Mouse (Mus musculus): Measurements from ENCODE around the gene Cryz. TPM values are rescaled to one million over a fixed set of nuclear protein-coding genes. Genes with fewer than 3 reads are reported as not detected.
"Not testable (repeated sequence)": the region's sequence is repeated elsewhere in the genome, so short reads cannot be mapped to it uniquely, and the experiment has no call there.

Cryz gene
- polyA plus RNA-seq, 1 experiment from 2014 or later: 16.6 TPM

DNA sequence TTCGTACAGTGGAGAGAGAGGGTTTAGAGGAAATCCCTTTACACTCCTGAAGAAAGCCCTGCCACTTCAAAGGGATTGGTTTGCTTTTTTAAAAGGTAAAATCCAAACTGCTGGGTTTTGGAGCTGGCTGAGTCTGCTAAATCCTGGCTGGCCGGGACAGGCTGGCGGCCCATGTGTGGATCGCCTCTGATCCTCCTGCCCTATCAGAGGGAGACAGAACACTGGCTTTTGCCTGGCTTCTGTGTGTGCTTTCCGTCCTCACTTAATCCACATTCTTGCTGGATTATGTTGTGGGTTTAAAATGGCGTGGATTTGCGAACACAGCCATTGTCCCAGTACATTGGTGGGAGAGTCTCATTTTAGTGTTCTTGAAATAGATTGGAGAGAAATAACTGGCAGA lies 18.8 kb downstream of the Cryz start:
- Histone ChIP-seq H3K27ac (no peak overlapping the region), H3K4me2 (replicated peaks) (no peak overlapping the region), H3K4me3 (no peak overlapping the region), H3K9me3 (replicated peaks) (no peaks in the 10 kb centered on the region), H3K27me3 (no peaks in the 10 kb centered on the region), H3K4me1 (no peaks in the 10 kb centered on the region), H3K9ac (no peak overlapping the region), H3K36me3 (peaks cover 7% of the 10 kb centered on the region; the same call in 1 of the 2 replicates)
- ATAC-seq (ENCODE audit: low FRiP score): no peak
- WGBS: 93% methylated on average over 7 of the region's 7 CpGs

DNA sequence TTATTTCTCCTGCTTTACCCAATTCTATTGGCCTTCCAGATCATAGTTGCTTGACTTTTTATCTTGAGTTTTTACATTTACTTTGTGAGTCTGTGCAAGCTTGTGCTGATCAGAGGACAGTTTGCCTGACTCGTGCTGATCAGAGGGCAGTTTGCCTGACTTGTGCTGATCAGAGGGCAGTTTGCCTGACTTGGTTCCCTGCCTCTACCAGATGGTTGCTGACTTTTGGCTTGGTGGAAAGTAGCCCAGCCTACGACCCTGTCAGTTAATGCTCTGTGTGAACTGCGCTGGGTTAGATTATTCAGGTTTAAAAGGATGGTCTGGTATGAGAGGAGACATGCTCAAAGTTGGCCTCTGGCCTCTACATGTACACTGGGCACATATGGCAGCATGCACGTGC lies 19.6 kb downstream of the Cryz start:
- no peaks in the 10 kb centered on the region for H3K4me1 ChIP-seq
- ATAC-seq (ENCODE audit: low FRiP score): no peak
- no peak overlapping the region for H3K4me2 ChIP-seq (replicated peaks)
- no peak overlapping the region for H3K9ac ChIP-seq
- no peak overlapping the region for H3K27ac ChIP-seq
- WGBS: 89% methylated on average over 4 of the region's 4 CpGs
- H3K9me3 ChIP-seq (replicated peaks): no peaks in the 10 kb centered on the region
- H3K27me3 ChIP-seq: no peaks in the 10 kb centered on the region
- H3K4me3 ChIP-seq: no peak overlapping the region
- peaks cover 7% of the 10 kb centered on the region; the same call in 1 of the 2 replicates for H3K36me3 ChIP-seq

DNA sequence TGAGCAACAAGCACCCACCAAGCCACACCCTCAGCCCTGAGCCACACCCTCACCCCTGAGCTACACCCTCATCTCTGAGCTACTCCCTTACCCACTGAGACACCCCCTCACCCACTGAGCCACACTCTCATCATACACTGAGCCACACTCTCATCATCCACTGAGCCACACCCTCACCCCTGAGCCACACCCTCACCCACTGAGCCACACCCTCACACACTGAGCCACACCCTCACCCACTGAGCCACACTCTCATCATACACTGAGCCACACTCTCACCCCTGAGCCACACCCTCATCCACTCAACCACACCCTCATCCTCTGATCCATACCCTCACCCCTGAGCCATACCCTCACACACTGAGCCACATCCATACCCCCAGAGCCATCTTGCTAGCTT lies 31.8 kb downstream of the Cryz start:
- ATAC-seq (ENCODE audit: low FRiP score): 0 out of 2 replicates have a peak, but pooled peaks have one; percentile 50
- H3K9me3 ChIP-seq (replicated peaks): no peaks in the 10 kb centered on the region
- no peak overlapping the region for H3K9ac ChIP-seq
- H3K36me3 ChIP-seq: no peaks in the 10 kb centered on the region
- H3K4me1 ChIP-seq: no peaks in the 10 kb centered on the region
- H3K27ac ChIP-seq: no peak overlapping the region
- no peaks in the 10 kb centered on the region for H3K27me3 ChIP-seq
- no peak overlapping the region for H3K4me3 ChIP-seq
- no peak overlapping the region for H3K4me2 ChIP-seq (replicated peaks)

DNA sequence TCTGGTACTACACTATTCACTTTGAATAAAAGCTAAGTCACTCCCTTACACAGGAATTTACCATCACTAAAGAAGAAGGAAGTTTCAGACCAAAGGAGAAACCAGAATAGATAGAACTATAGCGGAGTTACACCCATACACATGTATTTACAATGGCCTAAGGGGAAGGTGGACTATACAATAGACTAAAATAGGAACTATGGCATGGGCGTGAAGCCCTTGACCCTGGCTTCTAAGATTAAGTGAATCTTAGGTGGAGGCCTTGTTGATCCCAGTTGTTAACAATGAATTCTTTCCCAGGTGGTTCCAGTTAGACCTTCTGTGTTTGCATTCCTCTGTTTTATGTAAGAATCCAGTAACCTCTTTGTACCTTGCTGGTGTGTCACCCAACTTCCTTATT lies 34.8 kb downstream of the Cryz start:
- H3K27ac ChIP-seq; H3K4me3 ChIP-seq; H3K4me1 ChIP-seq; H3K27me3 ChIP-seq; H3K9ac ChIP-seq; H3K9me3 ChIP-seq (replicated peaks); H3K36me3 ChIP-seq; ATAC-seq (ENCODE audit: low FRiP score); H3K4me2 ChIP-seq (replicated peaks): not testable (repeated sequence)
- 88% methylated on average over 2 of the region's 2 CpGs for WGBS

DNA sequence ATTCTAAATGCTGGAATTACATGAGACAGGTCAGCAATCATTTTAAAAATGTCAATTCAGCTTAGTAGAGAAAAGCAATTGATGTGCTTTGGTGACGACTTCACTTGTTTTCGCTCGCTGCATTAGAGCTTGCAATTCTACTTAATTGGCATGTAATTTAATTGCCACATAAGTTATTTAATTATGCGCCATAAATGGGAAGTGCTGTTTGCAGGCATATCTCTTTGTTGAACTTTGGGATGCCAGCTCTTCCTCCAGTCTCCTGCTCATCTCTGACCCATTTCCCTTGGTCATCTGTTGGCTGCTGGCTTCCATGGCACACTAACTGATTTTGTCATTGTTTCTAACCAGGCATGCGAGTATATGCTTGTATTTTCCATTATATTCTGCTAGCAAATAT lies 36.6 kb downstream of the Cryz start:
- H3K27ac ChIP-seq: no peak overlapping the region
- ATAC-seq (ENCODE audit: low FRiP score): no peak
- H3K4me1 ChIP-seq: no peaks in the 10 kb centered on the region
- H3K4me2 ChIP-seq (replicated peaks): no peak overlapping the region
- WGBS: 80% methylated on average over 5 of the region's 5 CpGs
- no peaks in the 10 kb centered on the region for H3K9me3 ChIP-seq (replicated peaks)
- H3K27me3 ChIP-seq: no peaks in the 10 kb centered on the region
- H3K36me3 ChIP-seq: no peaks in the 10 kb centered on the region
- H3K9ac ChIP-seq: no peak overlapping the region
- no peak overlapping the region for H3K4me3 ChIP-seq

DNA sequence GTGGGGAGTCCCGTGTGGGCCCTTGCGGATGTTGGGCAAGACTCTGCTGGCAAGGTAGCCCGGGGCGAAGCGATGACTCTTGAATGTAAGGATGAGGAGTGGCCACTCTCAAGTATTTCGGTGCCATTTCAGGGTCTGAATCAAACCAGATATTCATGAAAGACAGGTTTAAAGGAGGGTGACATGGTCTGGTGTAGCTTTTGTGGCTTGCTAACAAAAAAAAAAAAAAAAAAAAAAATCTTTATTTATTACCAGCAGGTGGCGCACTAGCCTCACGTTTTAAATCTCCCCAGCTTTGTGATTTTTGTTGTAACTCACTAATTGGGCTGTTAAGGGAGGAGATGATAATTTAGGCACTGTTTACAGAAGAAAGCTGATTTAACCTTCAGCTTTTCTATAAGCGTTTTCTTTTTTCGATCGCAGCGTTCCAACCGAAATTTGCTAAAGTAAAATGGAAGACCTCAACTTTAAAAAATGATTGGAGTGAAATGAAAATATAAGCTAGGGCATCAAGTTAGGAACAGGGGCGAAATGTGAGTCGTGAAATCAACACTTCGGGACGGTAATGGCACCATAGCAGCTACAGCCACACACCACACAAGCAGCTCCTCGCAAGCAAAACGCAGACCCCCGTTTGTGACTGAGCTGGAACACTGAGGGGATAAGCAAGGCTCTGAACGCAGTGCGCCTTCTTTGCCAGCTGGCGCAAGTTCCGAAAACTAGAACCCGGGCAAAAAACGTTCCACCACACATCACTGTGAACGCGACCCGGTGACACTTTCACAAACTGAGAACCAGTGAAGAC lies 50.3 kb downstream of the Cryz start:
- H3K9ac ChIP-seq: no peak overlapping the region
- no peak overlapping the region for H3K4me3 ChIP-seq
- H3K36me3 ChIP-seq: no peaks in the 10 kb centered on the region
- 60% methylated on average over 29 of the region's 29 CpGs for WGBS
- H3K4me1 ChIP-seq: peaks cover 13% of the 10 kb centered on the region
- H3K27me3 ChIP-seq: peaks cover 3% of the 10 kb centered on the region; the same call in 1 of the 2 replicates
- no peak for ATAC-seq (ENCODE audit: low FRiP score)
- H3K4me2 ChIP-seq (replicated peaks): peak overlapping the region; percentile 36
- H3K9me3 ChIP-seq (replicated peaks): no peaks in the 10 kb centered on the region
- no peak overlapping the region for H3K27ac ChIP-seq

DNA sequence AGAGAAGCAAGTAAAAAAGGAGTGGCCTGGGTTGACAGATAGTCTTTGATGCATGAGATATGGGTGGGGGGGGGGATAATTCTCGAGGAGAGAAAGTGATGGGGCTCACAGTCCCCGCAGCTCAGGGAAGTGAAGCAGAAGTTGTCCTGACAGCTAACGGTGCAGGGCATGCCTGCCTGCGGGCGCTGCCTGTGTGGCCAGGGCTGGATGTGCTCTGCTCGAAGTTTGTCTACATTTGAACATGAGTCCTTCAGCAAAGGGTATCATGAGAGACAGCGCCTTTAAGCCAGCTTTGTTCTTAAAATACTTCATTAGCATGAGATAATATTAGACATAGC lies 50.9 kb downstream of the Cryz start:
- Histone ChIP-seq H3K4me3 (no peak overlapping the region), H3K27ac (no peak overlapping the region), H3K9me3 (replicated peaks) (no peaks in the 10 kb centered on the region), H3K27me3 (peaks cover 4% of the 10 kb centered on the region; the same call in 1 of the 2 replicates), H3K4me2 (replicated peaks) (peak overlapping the region; percentile 36), H3K36me3 (no peaks in the 10 kb centered on the region), H3K4me1 (peaks cover 13% of the 10 kb centered on the region), H3K9ac (no peak overlapping the region)
- WGBS: 62% methylated on average over 7 of the region's 7 CpGs
- ATAC-seq (ENCODE audit: low FRiP score): 0 out of 2 replicates have a peak, but pooled peaks have one; percentile 27

DNA sequence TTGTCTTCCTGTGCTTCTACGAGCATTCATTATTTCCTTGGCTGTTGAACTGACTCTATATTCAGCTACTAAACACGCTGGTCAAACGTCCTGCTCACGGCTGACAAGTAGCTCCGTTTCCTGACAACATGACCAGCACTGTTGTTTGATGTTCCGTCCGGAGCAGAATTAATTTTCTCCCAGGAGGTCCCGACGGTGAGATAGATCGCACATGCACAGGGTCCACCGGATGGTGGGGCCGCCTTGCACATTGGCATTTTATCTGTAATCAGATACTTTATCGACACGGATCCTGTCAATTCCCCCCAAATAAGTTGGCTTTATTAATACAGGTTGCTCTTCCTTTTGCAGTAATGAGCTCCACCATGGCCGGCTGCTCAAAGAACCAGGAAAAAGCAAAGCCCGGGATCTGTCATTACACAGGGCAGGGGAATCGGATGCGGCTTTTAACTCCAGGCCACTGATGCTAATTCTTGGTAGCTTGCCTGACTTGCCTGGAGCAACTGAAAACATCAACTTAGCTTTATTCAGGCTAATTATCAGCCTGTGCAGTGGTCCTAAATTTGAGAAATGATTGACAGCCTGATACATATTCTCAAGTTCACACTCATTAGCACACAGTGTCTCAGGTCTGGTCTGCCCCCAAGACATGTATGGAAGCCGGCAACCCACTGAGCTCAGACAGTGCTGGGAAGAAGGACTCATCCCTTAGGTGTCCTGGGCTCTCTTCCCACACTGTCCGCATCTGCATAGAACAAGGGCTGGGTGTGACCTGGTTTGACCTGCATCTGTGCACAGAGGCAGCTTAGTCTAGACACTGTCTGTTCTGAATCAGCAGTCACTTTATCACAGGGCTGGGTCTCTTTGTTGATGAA lies 53.1 kb downstream of the Cryz start:
- Histone ChIP-seq H3K9ac (no peak overlapping the region), H3K4me2 (replicated peaks) (peak overlapping the region; percentile 24; the same call in 1 of the 2 replicates), H3K4me3 (no peak overlapping the region), H3K4me1 (peaks cover 23% of the 10 kb centered on the region), H3K27me3 (peaks cover 7% of the 10 kb centered on the region; the same call in 1 of the 2 replicates), H3K9me3 (replicated peaks) (no peaks in the 10 kb centered on the region), H3K36me3 (no peaks in the 10 kb centered on the region), H3K27ac (0 out of 2 replicates have a peak overlapping the region, but pooled peaks have one; percentile 44)
- WGBS: 39% methylated on average over 20 of the region's 20 CpGs
- ATAC-seq (ENCODE audit: low FRiP score): peak; percentile 62

DNA sequence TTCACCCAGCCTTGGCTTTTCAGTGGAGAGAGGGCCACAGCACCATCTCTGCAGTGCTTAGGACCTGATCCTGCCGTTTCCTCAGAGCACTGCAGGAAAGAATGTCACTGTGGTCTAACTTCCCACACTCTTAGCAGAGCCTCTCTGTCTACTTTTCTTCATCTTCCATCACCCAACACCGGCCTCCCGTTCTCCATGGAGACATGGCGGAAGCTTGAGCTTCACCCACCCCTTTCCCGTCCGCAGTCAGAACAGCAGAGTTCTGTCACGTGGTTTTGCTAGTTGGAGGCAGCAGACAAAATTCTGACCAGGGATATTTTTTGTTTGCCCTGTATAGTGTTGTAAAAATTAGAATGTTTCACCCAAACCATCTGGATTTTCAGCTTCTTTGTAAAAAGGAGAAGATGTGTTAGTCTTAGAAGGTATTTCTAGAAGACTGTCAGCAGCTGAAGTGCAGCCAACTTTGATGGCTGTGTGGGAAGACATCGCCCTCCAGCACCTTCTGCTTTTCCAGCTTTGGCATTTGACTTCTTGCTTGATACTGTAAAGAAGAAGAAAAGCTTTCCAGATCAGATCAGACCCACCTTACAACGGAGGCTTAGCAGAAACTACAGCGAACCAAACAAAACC lies 54.8 kb downstream of the Cryz start:
- Histone ChIP-seq H3K9ac (no peak overlapping the region), H3K4me2 (replicated peaks) (no peak overlapping the region), H3K4me3 (no peak overlapping the region), H3K36me3 (no peaks in the 10 kb centered on the region), H3K9me3 (replicated peaks) (no peaks in the 10 kb centered on the region), H3K4me1 (peaks cover 23% of the 10 kb centered on the region), H3K27me3 (peaks cover 7% of the 10 kb centered on the region; the same call in 1 of the 2 replicates), H3K27ac (no peak overlapping the region)
- WGBS: 85% methylated on average over 10 of the region's 10 CpGs
- ATAC-seq (ENCODE audit: low FRiP score): no peak

DNA sequence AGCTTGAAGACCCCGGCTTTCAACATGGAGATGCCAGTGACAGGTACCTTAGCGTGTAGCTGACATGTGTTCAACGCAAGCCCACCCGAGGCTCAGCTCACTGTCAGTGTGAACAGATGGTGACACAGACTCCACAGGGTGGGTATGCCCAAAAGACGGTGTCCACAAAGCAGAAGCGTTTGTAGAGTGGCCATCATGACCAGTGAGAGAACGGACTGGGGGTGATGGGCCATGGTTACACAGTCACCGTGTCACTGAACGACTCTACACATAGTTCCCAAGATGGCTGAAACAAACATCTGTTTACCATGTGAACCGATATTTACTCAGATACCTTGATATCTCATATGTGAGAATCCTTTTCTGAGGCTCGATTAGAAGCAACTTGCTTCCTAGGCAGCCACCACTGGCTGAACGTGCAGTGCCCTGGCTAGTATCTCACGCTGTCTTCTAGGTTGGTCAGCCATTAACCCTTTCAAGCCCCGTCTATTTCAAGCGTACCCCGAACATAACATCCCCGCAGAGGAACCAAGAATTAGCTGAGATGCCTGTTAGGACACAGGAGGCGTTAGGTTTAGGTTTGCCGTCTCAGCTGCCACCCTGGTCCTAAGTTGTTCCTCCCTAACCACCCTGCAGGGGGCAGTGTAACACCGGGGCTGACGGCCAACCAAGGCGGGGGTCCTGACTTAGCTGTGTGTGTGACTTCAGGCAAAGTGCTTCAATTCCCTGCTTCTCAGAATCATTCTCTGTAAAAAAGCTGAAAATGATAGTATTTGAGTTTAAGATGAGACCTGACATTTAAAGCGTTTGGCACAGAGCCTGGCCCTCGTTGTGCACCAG lies 56.3 kb downstream of the Cryz start:
- Histone ChIP-seq H3K36me3 (no peaks in the 10 kb centered on the region), H3K9me3 (replicated peaks) (no peaks in the 10 kb centered on the region), H3K9ac (no peak overlapping the region), H3K27ac (no peak overlapping the region), H3K4me2 (replicated peaks) (no peak overlapping the region), H3K27me3 (peaks cover 7% of the 10 kb centered on the region; the same call in 1 of the 2 replicates), H3K4me1 (peaks cover 19% of the 10 kb centered on the region), H3K4me3 (no peak overlapping the region)
- peak; percentile 71; the same call in 1 of the 2 replicates for ATAC-seq (ENCODE audit: low FRiP score)
- 47% methylated on average over 24 of the region's 24 CpGs for WGBS

DNA sequence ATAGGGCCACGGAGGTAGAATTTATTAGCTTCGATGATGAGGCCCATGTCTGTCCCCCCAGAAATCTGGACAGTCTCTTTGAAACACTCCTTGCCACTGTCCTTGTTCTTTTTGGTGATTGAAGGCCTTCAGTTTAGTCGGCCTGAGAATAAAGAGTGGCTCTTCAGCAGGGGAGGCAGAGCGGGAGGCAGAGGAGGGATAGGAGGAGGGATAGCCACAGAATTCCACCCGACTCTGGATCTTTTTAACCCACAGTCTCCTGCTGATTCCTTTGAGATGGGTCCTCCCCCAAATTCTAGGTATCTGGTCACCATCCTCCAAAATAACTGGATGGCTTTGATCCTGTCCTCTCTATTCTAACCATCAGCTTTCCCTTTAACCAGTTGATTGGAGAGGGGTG lies 56.9 kb downstream of the Cryz start:
- no peak for ATAC-seq (ENCODE audit: low FRiP score)
- Histone ChIP-seq H3K4me2 (replicated peaks) (no peak overlapping the region), H3K27ac (no peak overlapping the region), H3K9ac (no peak overlapping the region), H3K36me3 (no peaks in the 10 kb centered on the region), H3K4me1 (peaks cover 19% of the 10 kb centered on the region), H3K9me3 (replicated peaks) (no peaks in the 10 kb centered on the region), H3K4me3 (no peak overlapping the region), H3K27me3 (peaks cover 7% of the 10 kb centered on the region; the same call in 1 of the 2 replicates)
- 52% methylated on average over 5 of the region's 5 CpGs for WGBS

All from hindbrain, embryonic 12.5 days (tissue).